Mouse (Mus musculus) skeletal muscle tissue, adult 2 months (tissue): ENCODE measurements around the gene Stab1.

Source experiments
- DNase-seq: peaks from one replicate; pipeline ENCODE4 v3.0.0-alpha.2; 2012; ENCODE audit warnings: low read depth, low spot score

Stab1 gene

DNA sequence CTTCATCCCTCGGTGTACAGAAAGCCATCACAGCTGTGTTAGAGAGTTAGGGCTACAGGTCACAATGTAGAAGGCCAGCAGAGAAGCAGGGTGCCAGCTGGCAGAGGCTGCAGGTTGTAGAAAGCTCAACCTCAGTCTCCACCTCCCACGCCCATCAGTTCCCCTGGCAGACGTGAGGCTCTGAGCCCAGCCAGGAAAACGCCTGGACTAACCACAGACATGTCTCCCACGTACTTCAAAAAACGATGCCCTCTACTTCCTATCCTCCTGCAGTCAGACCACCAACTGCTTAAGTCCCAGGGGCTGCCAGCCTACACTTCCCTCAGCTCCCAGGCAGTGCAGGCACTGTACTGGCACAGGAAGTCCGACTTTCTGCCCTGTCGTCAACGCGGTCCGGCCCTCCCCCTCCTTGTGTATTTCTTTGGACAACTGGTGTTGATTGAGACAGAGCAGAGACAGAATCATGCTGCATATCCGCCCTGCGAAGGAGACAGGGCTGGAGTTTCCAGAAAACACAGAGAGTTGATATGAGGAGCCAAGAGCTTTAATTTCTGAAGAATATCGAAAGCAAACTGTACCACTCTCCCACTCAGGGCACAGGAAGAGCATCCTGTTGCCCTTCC, 26.6 kb upstream of the Stab1 start:
- peak; percentile 81 for DNase-seq

DNA sequence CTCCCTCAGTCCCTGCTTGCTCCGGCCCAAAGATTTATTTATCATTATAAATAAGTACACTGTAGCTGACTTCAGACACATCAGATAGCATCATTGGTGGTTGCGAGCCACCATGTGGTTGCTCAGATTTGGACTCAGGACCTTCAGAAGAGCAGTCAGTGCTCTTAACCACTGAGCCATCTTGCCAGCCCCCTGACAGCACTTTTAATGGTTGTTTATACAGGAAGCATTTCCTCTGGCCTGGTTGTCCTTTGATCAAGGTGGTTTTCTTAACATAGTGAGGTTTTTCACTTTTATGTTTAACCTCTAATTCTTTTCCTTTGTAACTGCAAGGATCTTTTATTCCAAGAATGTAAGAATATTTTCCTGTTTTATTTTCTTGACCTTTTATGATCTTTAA, 26.0 kb upstream of the Stab1 start:
- DNase-seq = no peak

DNA sequence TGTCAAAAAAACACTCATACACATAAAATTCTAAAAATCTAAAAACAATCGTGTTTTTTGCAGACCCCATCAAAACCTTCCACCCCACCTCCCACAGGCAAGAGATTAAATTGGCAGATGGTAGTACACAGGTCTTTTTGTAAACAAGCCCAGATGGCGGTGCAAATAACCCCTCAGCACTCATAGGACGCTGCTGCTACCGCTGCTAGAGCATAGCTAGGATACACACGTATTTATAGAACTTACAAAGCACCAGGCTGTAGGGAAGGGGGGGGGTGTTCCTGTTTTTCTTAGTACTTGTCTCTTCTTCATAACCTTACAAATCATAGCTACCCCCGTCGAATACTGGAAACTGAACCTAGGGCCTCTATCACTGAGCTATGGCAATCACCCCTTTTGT, 25.4 kb upstream of the Stab1 start:
- DNase-seq = no peak

DNA sequence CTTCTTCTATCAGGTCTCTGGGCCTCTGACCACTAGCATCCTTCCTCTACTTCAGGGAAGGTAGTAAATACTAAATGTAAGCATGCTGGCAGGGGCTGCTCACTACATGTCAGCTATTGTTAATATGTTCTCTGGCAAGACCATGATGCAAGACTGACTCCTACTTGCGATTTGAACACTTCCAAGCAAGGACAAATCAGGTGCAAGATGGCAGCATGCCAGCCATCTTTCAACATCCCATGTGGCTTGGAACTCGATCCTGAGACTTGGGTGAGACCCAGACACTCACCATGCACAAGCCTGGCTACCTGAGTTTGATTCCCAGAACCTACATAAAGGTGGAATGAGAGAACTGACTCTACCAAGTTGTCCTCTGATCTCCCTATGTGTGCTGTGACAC, 23.5 kb upstream of the Stab1 start:
- DNase-seq = no peak

DNA sequence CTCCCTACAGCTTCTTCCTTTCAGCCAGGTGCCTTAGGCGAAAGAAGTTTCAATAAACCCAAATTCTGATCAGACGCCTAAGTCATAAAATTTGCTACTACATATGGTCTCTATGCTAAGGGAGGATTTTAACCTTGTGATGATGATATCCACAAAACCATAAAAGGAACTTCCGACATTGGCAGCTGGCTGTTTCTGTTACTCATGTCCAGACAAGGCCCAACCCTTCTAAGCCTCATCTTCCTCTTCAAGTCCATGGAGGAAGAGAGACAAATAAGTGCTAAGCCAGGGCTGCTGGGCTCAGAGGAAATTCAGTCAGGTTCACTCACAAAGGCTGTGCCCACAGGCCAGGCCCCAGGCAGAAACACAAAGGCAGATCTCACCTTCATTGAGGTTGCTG, 20.9 kb upstream of the Stab1 start:
- DNase-seq = no peak

DNA sequence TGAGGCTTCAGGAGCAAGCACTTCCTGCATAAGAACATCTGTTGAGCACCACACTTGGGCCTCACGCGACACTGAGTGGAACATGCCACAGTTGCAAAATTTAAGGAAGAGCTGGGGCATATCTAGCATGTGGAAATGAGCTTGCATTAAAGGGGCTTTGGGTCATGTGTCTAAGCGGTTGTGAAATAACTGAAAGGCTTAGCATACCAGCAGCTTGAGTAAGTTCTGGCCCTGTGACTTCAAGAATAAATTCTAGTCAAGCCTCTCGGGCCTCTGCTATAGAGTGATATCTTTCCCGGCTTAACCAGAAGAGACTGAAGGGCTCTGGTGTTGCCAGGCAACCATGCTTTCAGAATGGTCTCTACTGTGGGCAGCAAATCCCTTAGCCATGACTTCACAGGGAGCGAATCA, 20.3 kb upstream of the Stab1 start:
- peak; percentile 65 for DNase-seq

DNA sequence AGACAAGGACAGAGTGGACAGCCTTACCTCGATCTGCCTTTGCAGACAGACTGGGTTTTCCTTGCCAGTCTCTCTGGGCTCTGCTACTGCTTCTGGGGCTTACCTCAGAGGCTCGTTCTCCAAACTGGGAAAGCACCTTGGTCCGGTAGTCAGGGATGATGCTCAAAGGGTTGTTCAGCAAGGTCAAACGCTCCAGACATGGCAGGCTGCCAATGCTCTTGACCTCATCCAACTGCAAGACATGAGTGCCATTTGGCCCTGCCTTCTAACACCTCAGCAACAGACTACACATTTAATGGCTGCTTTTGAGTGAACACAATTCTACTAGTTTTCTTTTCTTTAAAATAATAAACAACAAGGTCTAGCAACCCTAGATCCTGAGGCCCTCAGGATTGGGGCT, 18.2 kb upstream of the Stab1 start:
- DNase-seq = no peak

DNA sequence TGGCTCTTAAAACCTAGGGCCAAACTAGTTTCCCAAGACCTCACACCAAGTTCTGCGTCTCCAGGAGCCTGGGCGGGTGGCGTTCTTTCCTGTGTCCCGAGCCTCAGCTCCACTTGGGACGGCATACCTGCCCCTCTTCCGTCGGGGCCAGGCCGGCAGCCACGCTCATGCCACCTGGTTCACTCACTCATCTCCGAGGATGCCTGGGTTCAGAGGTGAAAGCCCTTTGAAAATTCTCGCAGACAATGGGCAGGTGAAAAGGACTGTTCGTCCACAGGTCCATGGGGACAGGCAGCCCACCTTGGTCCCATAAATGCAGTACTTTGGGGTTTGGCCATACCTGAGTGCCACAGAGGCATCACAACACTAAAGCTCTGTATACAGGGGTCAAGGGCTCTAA, 15.8 kb upstream of the Stab1 start:
- DNase-seq = no peak

DNA sequence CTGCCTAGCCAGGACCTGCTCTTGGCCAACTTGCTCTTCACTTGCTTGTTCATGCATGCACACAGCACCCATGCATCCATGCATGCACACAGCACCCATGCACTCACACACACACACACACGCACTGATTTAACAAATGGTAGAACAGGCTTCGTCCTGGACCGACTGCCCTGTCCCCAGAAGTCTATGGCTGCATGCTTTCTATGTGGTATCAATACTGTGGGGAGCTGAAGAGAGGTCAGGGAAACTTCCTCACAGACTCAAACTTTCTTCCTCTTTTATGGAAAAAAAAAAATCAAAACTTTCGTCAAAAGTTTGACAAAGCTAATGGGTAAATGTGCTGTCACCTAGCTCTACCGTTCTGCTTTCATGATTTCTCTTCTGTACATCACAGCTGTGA, 15.1 kb upstream of the Stab1 start:
- no peak for DNase-seq

DNA sequence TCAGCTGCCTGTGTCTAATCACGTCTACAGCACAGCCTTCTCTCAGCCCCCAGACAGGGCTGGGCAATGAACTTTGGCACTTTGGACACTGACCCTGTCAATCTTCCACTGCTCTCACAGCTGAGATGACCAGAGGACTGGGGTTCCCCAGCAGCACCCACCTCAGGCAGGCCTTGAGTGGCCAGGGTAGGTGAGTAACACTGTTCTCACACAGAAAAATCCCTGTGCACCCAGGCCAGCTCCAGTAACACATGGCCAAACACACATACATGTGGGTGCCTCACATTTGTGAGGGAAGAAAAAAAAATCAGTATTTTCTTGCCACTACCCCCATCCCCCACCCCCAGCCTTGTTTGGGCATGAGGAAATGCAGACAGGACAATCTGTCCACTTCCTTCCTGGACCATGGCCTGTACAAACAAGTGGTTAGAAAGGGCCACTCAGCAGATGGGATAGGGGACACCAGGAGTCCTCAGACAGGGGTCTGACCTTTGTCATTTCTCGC, 14.4 kb upstream of the Stab1 start:
- DNase-seq = no peak

DNA sequence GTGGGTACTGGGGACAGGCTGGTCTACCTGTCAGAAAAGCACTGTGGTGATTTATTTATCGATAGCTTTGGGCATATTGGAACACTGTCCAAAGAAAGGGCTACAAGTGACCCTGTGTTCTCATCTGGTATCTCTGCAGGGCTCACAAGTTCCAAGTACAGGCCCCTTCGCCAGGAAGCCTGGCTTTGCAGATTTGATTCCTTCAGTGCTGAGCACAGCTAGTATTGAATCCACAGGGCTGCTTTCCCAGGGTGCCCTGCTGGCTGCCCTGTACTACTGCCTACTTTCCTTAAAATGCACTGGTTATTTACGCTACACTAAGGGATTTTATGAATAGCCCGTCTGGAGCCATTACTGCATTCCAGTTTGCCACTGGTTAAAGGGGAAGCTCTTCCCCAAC, 13.1 kb upstream of the Stab1 start:
- DNase-seq = no peak

DNA sequence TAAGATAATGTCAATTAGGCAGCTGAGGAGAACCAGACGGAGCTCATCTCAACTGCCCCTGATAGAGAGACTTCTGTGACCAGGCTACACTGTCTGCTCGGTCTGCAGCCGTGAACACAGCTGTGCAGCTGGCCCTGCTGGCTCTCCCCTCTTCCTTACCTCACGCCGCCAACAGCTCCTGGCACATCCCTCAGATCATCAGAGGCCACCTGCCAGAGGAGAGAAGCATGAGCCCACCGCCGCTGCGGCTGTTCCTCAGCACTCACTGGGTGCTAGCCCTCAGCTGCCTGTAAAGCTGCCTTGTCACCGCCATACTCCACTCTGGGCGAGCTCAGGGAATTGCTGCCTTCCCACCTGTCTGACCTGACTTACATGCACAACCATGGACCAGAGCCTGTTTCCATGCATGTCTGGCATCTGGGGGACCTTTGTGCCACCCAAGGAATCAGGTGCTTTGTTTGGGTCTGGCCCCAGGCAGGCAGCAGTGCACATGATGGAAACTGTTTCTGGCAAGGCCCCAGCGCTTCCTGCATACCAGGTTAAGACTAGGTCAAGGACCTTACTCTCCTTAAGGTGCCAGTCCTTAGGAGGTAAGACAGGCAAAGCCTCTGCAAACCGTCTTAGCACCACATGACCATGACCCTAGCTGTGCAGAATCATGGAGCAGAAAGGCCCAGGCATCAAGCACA, 11.4 kb upstream of the Stab1 start:
- peak; percentile 66 for DNase-seq

DNA sequence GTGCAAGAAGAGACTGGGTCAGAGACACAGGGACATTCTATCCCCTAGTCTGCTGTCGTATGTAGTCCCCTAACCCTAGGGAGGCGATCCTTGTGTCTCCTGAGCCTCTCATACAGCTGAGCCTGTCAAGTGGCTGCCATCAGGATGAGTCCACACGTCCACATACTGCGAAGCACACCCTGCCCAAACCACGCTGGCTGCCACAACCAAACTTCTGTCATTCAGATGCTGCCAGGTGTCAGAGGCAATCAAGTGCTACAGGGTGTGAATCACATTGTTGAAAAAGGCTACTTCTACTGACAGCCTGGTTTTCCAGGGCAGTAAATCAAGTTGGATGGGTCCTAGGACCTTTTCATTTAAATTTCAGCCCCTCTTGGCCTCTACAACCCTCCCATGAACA, 9.3 kb upstream of the Stab1 start:
- DNase-seq = no peak

DNA sequence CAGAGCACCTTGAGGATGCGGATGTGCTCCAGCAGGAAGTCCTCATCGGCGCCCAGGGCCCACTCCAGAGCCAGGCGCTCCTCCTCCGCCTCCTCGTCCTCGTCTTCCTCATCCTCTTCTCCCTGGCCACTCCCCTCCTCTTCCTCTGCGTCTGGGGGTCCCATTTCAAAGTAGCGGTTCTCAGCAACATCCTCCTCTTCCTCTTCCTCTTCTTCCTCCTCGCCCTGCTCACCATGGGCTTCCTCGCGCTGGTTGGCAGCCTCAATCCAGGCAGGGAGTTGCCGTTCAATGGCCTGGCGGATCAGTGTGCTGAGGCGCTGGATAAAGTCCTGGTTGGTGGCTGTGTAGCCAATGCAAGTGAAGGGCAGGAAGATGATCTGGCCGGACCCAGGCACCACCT, 8.8 kb upstream of the Stab1 start:
- DNase-seq = no peak

DNA sequence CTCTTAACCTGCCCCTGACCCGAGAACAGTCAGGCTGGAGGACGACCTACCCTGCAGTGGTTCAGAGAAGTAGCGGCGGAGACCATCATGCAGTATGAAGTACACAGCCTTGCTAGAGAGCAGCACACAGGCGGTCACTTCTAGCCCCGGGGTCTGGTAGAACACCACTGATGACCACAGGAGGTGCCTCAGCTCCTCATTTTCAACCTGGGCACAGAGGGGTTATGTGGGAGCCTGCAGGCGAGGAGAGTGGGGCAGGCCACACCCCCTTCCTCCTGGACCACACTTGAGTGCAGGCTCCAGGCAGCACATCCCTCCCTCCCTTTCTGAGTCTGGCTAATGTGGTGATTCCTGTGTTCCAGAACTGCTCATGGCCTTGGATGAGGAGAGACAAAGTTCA, 5.1 kb upstream of the Stab1 start:
- no peak for DNase-seq

DNA sequence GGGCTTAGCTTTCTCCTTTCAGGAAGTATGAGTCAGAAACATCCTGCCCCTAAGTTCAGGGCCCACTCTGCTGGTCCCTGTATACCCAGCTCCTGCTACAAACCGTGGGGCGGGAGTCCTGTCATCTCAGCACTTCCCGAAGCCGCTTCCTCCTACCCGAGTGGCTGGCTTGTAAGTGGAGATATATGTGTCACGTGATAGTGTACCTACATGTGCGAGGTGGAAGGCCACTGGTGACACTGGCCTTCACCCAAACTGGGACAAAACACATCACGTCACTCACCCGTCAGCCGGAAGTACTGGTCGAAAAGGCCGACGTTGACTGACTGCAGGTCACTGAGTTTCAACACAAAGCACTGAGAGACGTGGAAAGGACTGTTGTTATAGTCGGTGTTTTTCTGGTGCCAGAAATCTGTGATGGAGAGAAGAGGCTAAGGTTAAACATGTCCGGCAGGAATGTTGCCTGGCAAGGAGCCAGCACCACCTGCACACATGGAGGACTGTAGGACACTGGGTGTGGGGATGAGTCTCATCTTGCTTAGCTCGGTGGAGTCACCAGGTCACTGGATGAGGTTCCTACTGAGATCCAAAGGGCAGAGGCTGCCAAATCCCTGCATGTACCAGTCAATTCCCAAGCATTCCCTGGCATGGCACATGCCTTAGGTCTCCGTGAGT, 4.5 kb upstream of the Stab1 start:
- DNase-seq = no peak

DNA sequence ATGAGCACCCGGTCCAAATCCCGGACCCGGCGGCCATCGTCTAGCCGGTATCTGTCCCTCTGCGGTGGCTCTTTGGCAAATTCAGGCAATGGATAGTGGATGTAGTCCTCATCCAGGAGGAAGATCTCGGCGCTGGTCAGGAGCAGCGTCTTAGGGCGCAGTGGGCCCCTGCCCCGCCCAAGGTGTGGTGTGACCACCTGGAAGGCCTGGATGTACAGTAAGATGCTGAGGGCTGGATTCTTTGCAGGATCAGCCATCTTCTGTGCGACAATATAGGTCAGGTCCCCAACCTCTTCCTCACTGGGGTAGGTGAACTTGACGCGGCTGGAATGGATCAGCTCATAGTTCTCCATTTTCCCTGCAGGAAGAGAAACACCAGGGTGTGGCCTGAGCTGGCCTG, 3.4 kb upstream of the Stab1 start:
- no peak for DNase-seq

DNA sequence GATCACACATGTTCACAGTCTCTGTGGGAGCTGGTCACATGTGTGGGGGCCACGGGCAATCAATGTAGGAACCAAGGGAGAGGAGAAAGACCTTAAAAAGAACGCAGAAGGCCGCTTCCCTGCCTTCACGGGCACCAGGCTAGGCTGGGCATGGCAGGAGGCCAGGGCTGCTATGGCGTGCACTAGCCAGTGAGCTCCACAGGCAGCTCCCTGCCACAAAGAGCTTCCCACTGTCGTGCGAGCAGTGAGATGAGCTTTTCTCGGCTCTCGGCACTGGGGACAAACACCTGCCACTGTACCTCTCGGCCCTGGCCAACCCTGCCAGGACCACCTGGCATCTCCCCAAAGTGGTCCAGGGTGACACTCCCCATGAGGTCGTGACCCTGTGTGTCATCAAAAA, 2.9 kb upstream of the Stab1 start:
- no peak for DNase-seq

DNA sequence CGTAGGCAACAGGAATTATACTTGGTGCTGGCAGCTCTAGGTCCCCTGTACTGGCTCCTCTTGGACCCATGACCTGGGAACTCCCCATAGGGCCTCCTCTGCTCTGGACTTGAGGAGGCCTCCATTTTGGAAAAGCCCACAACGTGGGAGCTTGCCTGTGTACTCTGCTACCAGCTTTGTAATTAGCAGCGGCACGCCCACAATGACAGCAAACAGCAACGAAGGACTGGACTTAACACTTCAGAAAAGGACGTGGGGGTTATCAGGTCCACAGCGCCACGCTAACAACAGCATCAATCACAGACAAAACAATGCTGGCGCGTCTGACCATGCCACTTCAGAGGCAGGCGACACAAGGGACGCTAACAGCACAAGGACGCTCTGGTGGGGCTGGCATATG, 2.5 kb upstream of the Stab1 start:
- no peak for DNase-seq

DNA sequence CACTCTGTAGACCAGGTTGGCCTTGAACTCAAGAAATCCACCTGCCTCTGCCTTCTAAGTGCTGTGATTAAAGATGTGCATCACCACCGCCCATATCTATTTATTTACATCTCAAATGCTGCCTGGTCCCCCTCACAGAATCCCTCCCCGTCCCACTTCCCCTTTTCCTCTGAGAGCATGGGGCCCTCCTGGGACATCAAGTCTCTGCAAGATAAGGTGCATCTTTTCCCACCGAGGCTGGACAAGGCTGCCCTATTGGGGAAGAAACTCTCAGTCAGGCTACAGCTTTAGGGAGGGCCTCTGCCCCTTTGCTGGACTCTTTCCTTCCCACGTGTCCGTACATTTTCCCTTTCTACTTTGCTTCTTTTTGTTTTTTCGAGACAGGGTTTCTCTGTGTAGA, 1.1 kb upstream of the Stab1 start:
- DNase-seq = no peak

DNA sequence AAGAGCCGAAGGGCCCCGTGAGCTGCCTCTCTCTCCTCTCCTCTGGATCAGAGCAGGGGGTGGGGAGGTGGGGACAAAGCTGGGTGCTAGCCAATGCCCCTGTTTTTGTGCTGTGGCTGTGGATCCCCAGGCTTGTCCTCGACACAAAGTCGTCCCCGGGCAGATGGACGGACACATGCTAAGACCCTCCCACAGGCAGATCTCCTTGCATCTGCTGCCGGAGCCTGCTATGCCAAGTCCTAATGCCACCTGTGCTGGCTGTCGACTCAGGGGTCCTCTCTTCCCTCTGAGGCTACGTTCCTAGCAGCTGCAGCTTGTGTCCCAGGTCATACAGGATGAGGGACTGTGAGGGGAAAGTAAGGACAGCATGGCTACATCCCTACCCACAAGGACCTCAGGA, 1.6 kb downstream of the Stab1 start:
- DNase-seq = no peak

DNA sequence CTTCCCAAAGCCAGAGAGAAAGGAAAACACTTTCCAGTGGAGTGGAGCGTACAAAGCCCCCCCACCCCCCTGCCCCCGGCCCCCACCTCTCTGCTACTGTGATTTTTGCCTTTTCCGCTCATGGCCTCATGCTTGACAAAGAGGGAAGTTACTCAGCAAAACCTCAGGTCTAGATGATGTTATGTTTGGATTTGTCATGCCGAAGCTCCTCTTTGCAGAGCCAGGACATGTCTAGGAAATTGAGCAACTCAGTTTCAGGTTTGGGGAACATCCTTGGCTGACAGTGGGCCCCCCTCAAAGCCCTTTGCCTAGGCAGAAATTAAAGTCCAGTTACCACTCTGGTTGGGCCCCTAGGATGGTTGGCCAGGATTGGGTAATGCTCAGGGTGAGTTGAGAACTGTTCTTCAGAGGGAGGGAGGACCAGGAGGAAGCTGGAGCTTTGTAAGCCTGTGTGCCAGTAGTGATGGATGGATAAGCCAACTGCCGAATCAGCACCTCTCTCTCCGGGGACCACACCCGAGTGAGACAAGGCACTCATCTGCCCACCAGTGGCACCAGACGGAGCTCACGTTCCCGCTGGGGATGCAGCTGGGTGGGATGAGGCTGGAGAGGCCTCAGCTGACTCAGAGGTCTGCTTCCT, 2.3 kb downstream of the Stab1 start:
- no peak for DNase-seq

DNA sequence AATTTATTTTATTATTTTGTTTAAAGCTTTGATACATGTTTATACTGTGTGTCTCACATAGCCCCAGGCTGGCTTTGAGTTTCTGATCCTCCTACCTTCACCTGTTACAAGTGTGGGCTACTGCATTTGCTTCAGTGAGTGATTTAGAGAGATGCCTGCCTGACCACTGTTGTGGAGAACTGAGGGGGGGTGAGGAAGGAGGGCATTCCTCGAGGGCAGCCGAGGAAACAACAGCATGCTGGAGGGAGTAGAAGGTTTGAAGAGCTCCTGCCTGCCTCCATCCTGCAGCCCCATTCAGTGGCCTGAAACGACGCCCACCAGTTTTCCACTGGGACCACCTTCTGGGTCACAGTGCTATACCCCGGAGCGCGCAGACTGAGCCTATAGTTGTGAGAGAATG, 3.0 kb downstream of the Stab1 start:
- no peak for DNase-seq
